Mouse (Mus musculus) gastrocnemius, postnatal 4 days (tissue): ENCODE measurements around the gene Calcoco1. TPM values are rescaled to one million over a fixed set of nuclear protein-coding genes. Genes with fewer than 3 reads are reported as not detected.
A peak's percentile ranks its signal among the peaks of the same experiment; 100 is the strongest.
"Not testable (repeated sequence)": the region's sequence is repeated elsewhere in the genome, so short reads cannot be mapped to it uniquely, and the experiment has no call there.

Experiments used
- DNase-seq, 2 experiments: peaks; one replicate each; pipeline ENCODE4 v3.0.0; 2021 to 2022; ENCODE audit warnings: low spot score in 2 of 2, mixed read lengths in 2 of 2
- total RNA-seq, 2 experiments: library from RNA; stranded (reverse); gene quantifications; 2 replicates each; pipeline ENCODE4 v1.2.3; 2021

The Calcoco1 gene
- total RNA-seq, 2 experiments from 2014 or later: 60.8 to 67.8 TPM

- no peak for DNase-seq
Observed at GRCm38 (mm10) chr15:102696899-102697298, 25.1 kb downstream of the Calcoco1 start.

GRCm38 (mm10) chr15:102693600-102693999 lies 28.4 kb downstream of the Calcoco1 start:
- peak in 1 of 2 experiments; percentile 49 for DNase-seq

- DNase-seq: peak; percentile 53 to 67
Observed at GRCm38 (mm10) chr15:102692991-102693411, 29.0 kb downstream of the Calcoco1 start.

- no peak for DNase-seq
Observed at GRCm38 (mm10) chr15:102692321-102692804, 29.6 kb downstream of the Calcoco1 start.

- no peak for DNase-seq
Observed at GRCm38 (mm10) chr15:102685791-102686190, 36.2 kb downstream of the Calcoco1 start.

- no peak for DNase-seq
Observed at GRCm38 (mm10) chr15:102683670-102684069, 38.3 kb downstream of the Calcoco1 start.

- no peak for DNase-seq
Observed at GRCm38 (mm10) chr15:102676345-102676744, 45.6 kb downstream of the Calcoco1 start.

GRCm38 (mm10) chr15:102673548-102673947 lies 48.4 kb downstream of the Calcoco1 start:
- DNase-seq: peak in 1 of 2 experiments; percentile 34

GRCm38 (mm10) chr15:102672215-102673071 lies 49.5 kb downstream of the Calcoco1 start, which contains the start of gene Atp5g2:
TSS of gene Atp5g2 (minus strand) at chr15:102672352.
- DNase-seq: peak; percentile 31 to 51

GRCm38 (mm10) chr15:102671721-102672214 lies 50.2 kb downstream of the Calcoco1 start:
- peak; percentile 87 to 90 for DNase-seq

- peak; percentile 97 to 98 for DNase-seq
Observed at GRCm38 (mm10) chr15:102670767-102671575, 51.0 kb downstream of the Calcoco1 start.

GRCm38 (mm10) chr15:102670281-102670680 lies 51.7 kb downstream of the Calcoco1 start:
- DNase-seq: no peak

- no peak for DNase-seq
Observed at GRCm38 (mm10) chr15:102669571-102669970, 52.4 kb downstream of the Calcoco1 start.

GRCm38 (mm10) chr15:102665494-102665893 lies 56.5 kb downstream of the Calcoco1 start:
- DNase-seq: peak in 1 of 2 experiments; percentile 51

GRCm38 (mm10) chr15:102663825-102664224 lies 58.2 kb downstream of the Calcoco1 start:
- no peak for DNase-seq

GRCm38 (mm10) chr15:102662601-102663000 lies 59.4 kb downstream of the Calcoco1 start:
- not testable (repeated sequence) for DNase-seq

- no peak for DNase-seq
Observed at GRCm38 (mm10) chr15:102657926-102658381, 64.0 kb downstream of the Calcoco1 start.
